Mouse (Mus musculus): ENCODE data around the gene Syde2. TPM values are rescaled to one million over a fixed set of nuclear protein-coding genes. Genes with fewer than 3 reads are reported as not detected.

Gene Syde2
- total and polyA plus RNA-seq, 3 experiments = 12.4 to 24.1 TPM; not detected in 1

DNA sequence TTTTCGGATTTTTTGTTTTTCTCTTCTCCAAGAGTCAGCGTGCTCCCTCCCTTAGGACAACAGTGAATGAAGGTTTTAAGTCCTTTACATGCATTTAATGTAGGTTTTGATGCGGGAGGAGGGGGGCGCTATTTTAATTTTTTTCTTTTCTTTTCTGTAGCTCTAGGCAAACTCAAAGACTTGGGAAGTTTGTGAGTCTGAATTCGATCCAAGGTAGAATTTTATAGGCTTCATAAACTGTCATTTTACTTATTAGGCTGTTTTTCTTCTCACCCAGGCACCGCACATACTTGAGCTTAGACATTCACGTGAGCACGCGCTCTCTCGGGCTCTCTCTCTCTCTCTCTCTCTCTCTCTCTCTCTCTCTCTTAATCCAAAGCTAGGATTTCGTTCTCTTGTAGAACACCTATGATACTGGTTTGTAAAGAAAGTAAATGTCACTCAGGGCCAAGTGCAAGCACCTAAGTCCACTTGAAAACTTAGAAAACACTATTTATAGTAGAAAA, 2.0 kb downstream of the Syde2 start (continued):
- TF ChIP-seq E2F4 (IDR thresholded peaks at IDR 0.05; ENCODE audit: borderline replicate concordance, low read depth, low read length) (no peak), NELFE (IDR thresholded peaks at IDR 0.05; ENCODE audit: low read depth, low read length) (peak; percentile 45; the same call in 1 of the 2 replicates), GABPA (IDR thresholded peaks at IDR 0.05; ENCODE audit: low read depth, low read length) (no peak), TBP (IDR thresholded peaks at IDR 0.05; ENCODE audit: low read depth, low read length) (0 out of 2 replicates have a peak, but pooled peaks have one; percentile 16), MXI1 (IDR thresholded peaks at IDR 0.05; ENCODE audit: low read depth, low read length) (peak; percentile 82), POLR2A (IDR thresholded peaks at IDR 0.05; ENCODE audit: control insufficient read depth in 1 of 2, insufficient read depth in 1 of 2, low read depth in 1 of 2, low read length in 2 of 2, poor library complexity in 1 of 2) (no peak), KAT2A (conservative IDR thresholded peaks at IDR 0.05; ENCODE audit: low read depth, low read length) (peak; percentile 29; the same call in 1 of the 2 replicates), JUND (IDR thresholded peaks at IDR 0.05; ENCODE audit: low read depth, low read length) (peak; percentile 99), USF1 (IDR thresholded peaks at IDR 0.05; ENCODE audit: low read depth, low read length) (peak; percentile 30; the same call in 1 of the 2 replicates), BHLHE40 (IDR thresholded peaks at IDR 0.05; ENCODE audit: borderline replicate concordance, low read depth, low read length) (peak; percentile 93), ZKSCAN1 (IDR thresholded peaks at IDR 0.05; ENCODE audit: low read depth, low read length) (no peak), CHD1 (IDR thresholded peaks at IDR 0.05; ENCODE audit: low read depth, low read length) (peak; percentile 95; the same call in 1 of the 2 replicates), SIN3A (IDR thresholded peaks at IDR 0.05; ENCODE audit: low read length) (peak; percentile 86), EP300 (IDR thresholded peaks at IDR 0.05; ENCODE audit: low read depth in 1 of 2, low read length in 2 of 2) (peak in 1 of 2 experiments; percentile 17; a peak in 1 of 4 replicates), HCFC1 (IDR thresholded peaks at IDR 0.05; ENCODE audit: low read depth, low read length) (peak; percentile 42; the same call in 1 of the 2 replicates), SMC3 (IDR thresholded peaks at IDR 0.05; ENCODE audit: low read depth, low read length) (0 out of 2 replicates have a peak, but pooled peaks have one; percentile 7)

DNA sequence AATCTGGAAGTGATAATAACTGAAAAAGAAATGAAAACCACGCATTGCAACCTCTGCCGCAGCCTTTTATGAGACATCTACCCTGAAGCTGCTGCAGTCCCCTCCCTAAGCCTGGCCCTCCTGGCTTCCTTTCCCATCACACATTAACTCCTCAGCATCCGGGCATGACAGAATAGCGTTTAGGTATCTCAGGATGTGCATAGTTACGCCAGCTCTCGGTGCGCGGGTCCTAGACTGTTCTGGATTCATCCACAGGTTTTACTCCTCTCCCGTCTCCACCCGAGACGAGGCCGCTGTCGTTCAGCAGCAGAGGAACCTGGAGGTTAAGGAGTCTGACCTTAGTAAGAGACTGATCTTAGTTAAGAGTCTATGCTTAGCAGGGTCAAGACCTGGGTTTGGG, 3.5 kb downstream of the Syde2 start:
- H3K27me3 ChIP-seq (ENCODE audit: control insufficient read depth in 1 of 2, insufficient read depth in 2 of 2, low read length in 2 of 2) = no peaks in the 10 kb centered on the region
- peak overlapping the region; percentile 1; the same call in 1 of the 2 replicates for H3K27ac ChIP-seq (ENCODE audit: control insufficient read depth, low read depth, low read length)
- TF ChIP-seq RAD21 (IDR thresholded peaks at IDR 0.05; ENCODE audit: low read depth, low read length) (no peak), CHD1 (IDR thresholded peaks at IDR 0.05; ENCODE audit: low read depth, low read length) (no peak), POLR2AphosphoS2 (IDR thresholded peaks at IDR 0.05; ENCODE audit: low read length) (no peak), JUND (IDR thresholded peaks at IDR 0.05; ENCODE audit: low read depth, low read length) (no peak), ZNF384 (IDR thresholded peaks at IDR 0.05; ENCODE audit: low read depth, low read length) (no peak)
- H3K9me3 ChIP-seq (replicated peaks; ENCODE audit: insufficient read depth, low read length) = no peaks in the 10 kb centered on the region
- peaks cover 8 to 14% of the 10 kb centered on the region in 2 experiments; a peak in 3 of 4 replicates for H3K4me1 ChIP-seq (ENCODE audit: control insufficient read depth in 1 of 2, insufficient read depth in 2 of 2, low read length in 2 of 2)
- peak overlapping the region; percentile 38 for H3K9ac ChIP-seq (ENCODE audit: control insufficient read depth, low read depth, low read length, poor library complexity, severe bottlenecking)
- H3K36me3 ChIP-seq (ENCODE audit: control insufficient read depth in 1 of 2, insufficient read depth in 2 of 2, low read length in 2 of 2) = peaks cover 0 to 17% of the 10 kb centered on the region in 2 experiments; a peak in 3 of 4 replicates
- H3K4me3 ChIP-seq (ENCODE audit: control insufficient read depth in 1 of 2, insufficient read depth in 1 of 2, low read depth in 2 of 2, low read length in 2 of 2) = peak overlapping the region; percentile 51 to 63
- H3K79me2 ChIP-seq (ENCODE audit: control insufficient read depth, insufficient read depth, low read length, poor library complexity) = peaks cover 55% of the 10 kb centered on the region
- peak; percentile 79 for DNase-seq (ENCODE audit: low read depth, low spot score)
